Mouse (Mus musculus): Measurements from ENCODE around the gene Arhgap31.

- TF ChIP-seq CTCF (IDR thresholded peaks at IDR 0.05; ENCODE audit: low read depth) (no peak), EP300 (IDR thresholded peaks at IDR 0.05; ENCODE audit: low read depth) (no peak)
Observed at GRCm38 (mm10) chr16:38672370-38672769, 40.7 kb downstream of the Arhgap31 start.

Data from liver, postnatal 0 days (tissue).